Mouse (Mus musculus) CH12.LX (cell line): ENCODE data around the gene Nanos2. TPM values are rescaled to one million over a fixed set of nuclear protein-coding genes. Genes with fewer than 3 reads are reported as not detected.
A peak's percentile ranks its signal among the peaks of the same experiment; 100 is the strongest.

Source experiments
- DNase-seq: peaks from one replicate; pipeline ENCODE4 v3.0.0-alpha.2; 2013; ENCODE audit errors: extremely low read depth
- H3K27ac ChIP-seq: 2 replicates; pipeline ENCODE4 v1.5.1; 2012; ENCODE audit warnings: low read depth, mild to moderate bottlenecking, control low read depth, moderate library complexity; ENCODE audit not compliant: insufficient read depth
- H3K27me3 ChIP-seq: replicated peaks from 2 replicates; pipeline ENCODE3; 2012; ENCODE audit warnings: inconsistent platforms
- H3K36me3 ChIP-seq, 2 experiments: replicated peaks in 1 of 2; 2 replicates each; pipeline versions ENCODE3 to v1.6.1; 2012; ENCODE audit warnings: inconsistent platforms in 1 of 2, low read length in 1 of 2, mild to moderate bottlenecking in 1 of 2, mixed read lengths in 1 of 2, moderate library complexity in 1 of 2; ENCODE audit not compliant: control insufficient read depth in 1 of 2, insufficient read depth in 1 of 2
- H3K4me1 ChIP-seq, 2 experiments: 2 replicates each; pipeline ENCODE4 v1.6.1; 2012; ENCODE audit warnings: inconsistent platforms in 1 of 2, moderate library complexity in 1 of 2; ENCODE audit not compliant: insufficient read depth in 2 of 2, control insufficient read depth in 1 of 2
- H3K4me2 ChIP-seq: 2 replicates; pipeline ENCODE4 v1.6.1; 2012; ENCODE audit warnings: low read depth, mild to moderate bottlenecking, control low read depth; ENCODE audit not compliant: poor library complexity, insufficient read depth, severe bottlenecking
- H3K4me3 ChIP-seq, 3 experiments: fragments of 150-350 bp in 1 of 3; sonication (generic) in 1 of 3; replicated peaks in 1 of 3; 2 replicates each; pipeline versions ENCODE3 to v1.5.1; 2011 to 2012; ENCODE audit warnings: low read depth in 2 of 3, low read length in 2 of 3, mild to moderate bottlenecking in 2 of 3, moderate library complexity in 2 of 3, control low read depth in 1 of 3, improper control_type of control experiment in 1 of 3, inconsistent platforms in 1 of 3, mixed read lengths in 1 of 3; ENCODE audit not compliant: poor library complexity in 1 of 3
- H3K79me2 ChIP-seq: replicated peaks from 2 replicates; pipeline ENCODE4 v1.6.1; 2012; ENCODE audit warnings: mild to moderate bottlenecking, moderate library complexity; ENCODE audit not compliant: control insufficient read depth, poor library complexity, insufficient read depth, severe bottlenecking; ENCODE audit errors: extremely low read depth
- H3K9ac ChIP-seq: 2 replicates; pipeline ENCODE4 v1.6.1; 2012; ENCODE audit warnings: low read depth, mild to moderate bottlenecking, control low read depth, moderate library complexity; ENCODE audit not compliant: insufficient read depth
- H3K9me3 ChIP-seq: replicated peaks from 2 replicates; pipeline ENCODE3; 2012; ENCODE audit warnings: low read length, inconsistent platforms, mixed read lengths
- BHLHE40 ChIP-seq: IDR thresholded peaks from 2 replicates; pipeline ENCODE4 v1.6.1; 2011; ENCODE audit warnings: mild to moderate bottlenecking, low read depth, low read length, improper control_type of control experiment
- CHD1 ChIP-seq: IDR thresholded peaks from 2 replicates; pipeline ENCODE4 v1.6.1; 2012; ENCODE audit warnings: low read depth, low read length, improper control_type of control experiment, inconsistent platforms
- CHD2 ChIP-seq: IDR thresholded peaks from 2 replicates; pipeline ENCODE4 v1.6.1; 2011; ENCODE audit warnings: low read length, improper control_type of control experiment
- CTCF ChIP-seq, 2 experiments: IDR thresholded peaks in 1 of 2; conservative IDR thresholded peaks in 1 of 2; 2 replicates each; pipeline ENCODE4 v1.5.1; 2011 to 2012; ENCODE audit warnings: low read depth in 2 of 2, low read length in 2 of 2, improper control_type of control experiment in 1 of 2, inconsistent platforms in 1 of 2, mild to moderate bottlenecking in 1 of 2, moderate library complexity in 1 of 2
- E2F4 ChIP-seq: IDR thresholded peaks from 2 replicates; pipeline ENCODE4 v1.6.1; 2011; ENCODE audit warnings: low read depth, low read length, improper control_type of control experiment; ENCODE audit not compliant: insufficient replicate concordance
- ELF1 ChIP-seq: IDR thresholded peaks from 2 replicates; pipeline ENCODE4 v1.6.1; 2014; ENCODE audit warnings: low read depth, mild to moderate bottlenecking, inconsistent platforms, low read length, improper control_type of control experiment
- EP300 ChIP-seq: IDR thresholded peaks from 2 replicates; pipeline ENCODE4 v1.6.1; 2011; ENCODE audit warnings: low read length, improper control_type of control experiment
- ETS1 ChIP-seq: conservative IDR thresholded peaks from 2 replicates; pipeline ENCODE4 v1.6.1; 2012; ENCODE audit warnings: low read depth, mild to moderate bottlenecking, inconsistent platforms, low read length, improper control_type of control experiment, moderate library complexity
- GABPA ChIP-seq: IDR thresholded peaks from 2 replicates; pipeline ENCODE4 v1.6.1; 2012; ENCODE audit warnings: low read depth, low read length, improper control_type of control experiment, inconsistent platforms; ENCODE audit not compliant: insufficient replicate concordance
- HCFC1 ChIP-seq: IDR thresholded peaks from 2 replicates; pipeline ENCODE4 v1.6.1; 2012; ENCODE audit warnings: low read depth, mild to moderate bottlenecking, inconsistent platforms, low read length, improper control_type of control experiment
- IRF4 ChIP-seq: IDR thresholded peaks from 2 replicates; pipeline ENCODE4 v1.6.1; 2014; ENCODE audit warnings: low read depth, mild to moderate bottlenecking, inconsistent platforms, low read length, improper control_type of control experiment
- JUN ChIP-seq: IDR thresholded peaks from 2 replicates; pipeline ENCODE4 v1.6.1; 2011; ENCODE audit warnings: low read depth, mild to moderate bottlenecking, low read length, improper control_type of control experiment, moderate library complexity; ENCODE audit not compliant: insufficient read depth
- JUND ChIP-seq: conservative IDR thresholded peaks from 2 replicates; pipeline ENCODE4 v1.6.1; 2011; ENCODE audit warnings: low read depth, low read length, improper control_type of control experiment
- KAT2A ChIP-seq: IDR thresholded peaks from 2 replicates; pipeline ENCODE4 v1.6.1; 2012; ENCODE audit warnings: low read length, improper control_type of control experiment, inconsistent platforms; ENCODE audit not compliant: insufficient replicate concordance
- MAFK ChIP-seq: IDR thresholded peaks from 2 replicates; pipeline ENCODE4 v1.6.1; 2011; ENCODE audit warnings: low read length, improper control_type of control experiment; ENCODE audit not compliant: insufficient replicate concordance
- MAX ChIP-seq: IDR thresholded peaks from 2 replicates; pipeline ENCODE4 v1.6.1; 2011; ENCODE audit warnings: low read length, improper control_type of control experiment
- MAZ ChIP-seq: IDR thresholded peaks from 2 replicates; pipeline ENCODE4 v1.6.1; 2012; ENCODE audit warnings: low read depth, mild to moderate bottlenecking, inconsistent platforms, low read length, improper control_type of control experiment, moderate library complexity
- MEF2A ChIP-seq: IDR thresholded peaks from 2 replicates; pipeline ENCODE4 v1.6.1; 2014; ENCODE audit warnings: low read depth, mild to moderate bottlenecking, inconsistent platforms, low read length, improper control_type of control experiment, borderline replicate concordance
- MXI1 ChIP-seq: IDR thresholded peaks from 2 replicates; pipeline ENCODE4 v1.6.1; 2011; ENCODE audit warnings: mild to moderate bottlenecking, low read depth, low read length, improper control_type of control experiment
- MYC ChIP-seq: IDR thresholded peaks from 2 replicates; pipeline ENCODE4 v1.6.1; 2011; ENCODE audit warnings: low read depth, mild to moderate bottlenecking, improper control_type of control experiment, low read length
- NELFE ChIP-seq: IDR thresholded peaks from 2 replicates; pipeline ENCODE4 v1.6.1; 2011; ENCODE audit warnings: low read depth, low read length, improper control_type of control experiment
- NRF1 ChIP-seq: IDR thresholded peaks from 2 replicates; pipeline ENCODE4 v1.6.1; 2014; ENCODE audit warnings: low read depth, mild to moderate bottlenecking, inconsistent platforms, low read length, improper control_type of control experiment, moderate library complexity
- PAX5 ChIP-seq: IDR thresholded peaks from 2 replicates; pipeline ENCODE4 v1.6.1; 2012; ENCODE audit warnings: low read length, inconsistent platforms, mixed read lengths
- POLR2A ChIP-seq: IDR thresholded peaks from 2 replicates; pipeline ENCODE4 v1.6.1; 2011; ENCODE audit warnings: low read depth, mild to moderate bottlenecking, improper control_type of control experiment, low read length
- POLR2AphosphoS2 ChIP-seq: IDR thresholded peaks from 2 replicates; pipeline ENCODE4 v1.6.1; 2011; ENCODE audit warnings: low read depth, low read length, improper control_type of control experiment
- RAD21 ChIP-seq: IDR thresholded peaks from 2 replicates; pipeline ENCODE4 v1.6.1; 2011; ENCODE audit warnings: low read depth, mild to moderate bottlenecking, low read length, improper control_type of control experiment, moderate library complexity
- RCOR1 ChIP-seq: conservative IDR thresholded peaks from 2 replicates; pipeline ENCODE4 v1.6.1; 2012; ENCODE audit warnings: low read depth, mild to moderate bottlenecking, inconsistent platforms, low read length, improper control_type of control experiment
- SIN3A ChIP-seq: IDR thresholded peaks from 2 replicates; pipeline ENCODE4 v1.6.1; 2012; ENCODE audit warnings: low read length, improper control_type of control experiment, inconsistent platforms
- SMC3 ChIP-seq: IDR thresholded peaks from 2 replicates; pipeline ENCODE4 v1.6.1; 2011; ENCODE audit warnings: low read depth, low read length, improper control_type of control experiment
- TBP ChIP-seq: conservative IDR thresholded peaks from 2 replicates; pipeline ENCODE4 v1.6.1; 2011; ENCODE audit warnings: low read depth, low read length, improper control_type of control experiment
- TCF12 ChIP-seq: IDR thresholded peaks from 2 replicates; pipeline ENCODE4 v1.6.1; 2014; ENCODE audit warnings: low read depth, mild to moderate bottlenecking, inconsistent platforms, low read length, improper control_type of control experiment
- UBTF ChIP-seq: IDR thresholded peaks from 2 replicates; pipeline ENCODE4 v1.6.1; 2012; ENCODE audit warnings: low read depth, mild to moderate bottlenecking, inconsistent platforms, low read length, improper control_type of control experiment, moderate library complexity
- USF1 ChIP-seq: IDR thresholded peaks from 2 replicates; pipeline ENCODE4 v1.6.1; 2014; ENCODE audit warnings: low read depth, mild to moderate bottlenecking, inconsistent platforms, low read length, improper control_type of control experiment
- USF2 ChIP-seq: conservative IDR thresholded peaks from 2 replicates; pipeline ENCODE4 v1.6.1; 2011; ENCODE audit warnings: low read depth, low read length, improper control_type of control experiment
- ZC3H11A ChIP-seq: IDR thresholded peaks from 2 replicates; pipeline ENCODE4 v1.6.1; 2012; ENCODE audit warnings: low read depth, mild to moderate bottlenecking, inconsistent platforms, low read length, improper control_type of control experiment
- ZKSCAN1 ChIP-seq: IDR thresholded peaks from 2 replicates; pipeline ENCODE4 v1.6.1; 2012; ENCODE audit warnings: low read depth, inconsistent platforms, low read length, improper control_type of control experiment, borderline replicate concordance
- ZMIZ1 ChIP-seq: IDR thresholded peaks from 2 replicates; pipeline ENCODE4 v1.6.1; 2012; ENCODE audit warnings: low read depth, mild to moderate bottlenecking, inconsistent platforms, low read length, improper control_type of control experiment
- ZNF384 ChIP-seq: IDR thresholded peaks from 2 replicates; pipeline ENCODE4 v1.6.1; 2012; ENCODE audit warnings: low read depth, low read length, improper control_type of control experiment, inconsistent platforms
- dilution Hi-C: fragments of 300-500 bp; cut with MboI; formaldehyde crosslinking; loops from 2 replicates; pipeline ENCODE4 v1.14.3; 2020; ENCODE audit warnings: low sequenced_read_pairs; ENCODE audit not compliant: extremely low pct_unique_long_range_greater_than_20kb, extremely low pct_ligation_motif_present
- in situ Hi-C: fragments of 300-500 bp; cut with MboI; formaldehyde crosslinking; loops from 3 replicates; pipeline ENCODE4 v1.14.3; 2019; ENCODE audit warnings: low sequenced_read_pairs, low pct_ligation_motif_present, low pct_unique_long_range_greater_than_20kb, mixed read lengths
- polyA plus RNA-seq: library from polyadenylated mRNA; unstranded; fragments of >175 nt; gene quantifications from 2 replicates; pipeline ENCODE4 v1.2.1, GENCODE M21; 2012; ENCODE audit warnings: low read depth; ENCODE audit not compliant: insufficient read length
- total RNA-seq, 2 experiments: library from RNA; depleted of rRNA; stranded (reverse); fragments of 300-350 nt in 1 of 2; fragments of >200 nt in 1 of 2; gene quantifications; 2 replicates each; pipeline ENCODE4 v1.2.3; 2012 to 2014

The Nanos2 gene
- total and polyA plus RNA-seq, 3 experiments = not detected

GRCm38 (mm10) chr7:18990601-18991295, 3.5 kb downstream of the Nanos2 start, which contains the start of gene Mypop:
Mypop (plus strand) TSS chr7:18991245.
- H3K27me3 ChIP-seq = peaks cover 40% of the 10 kb centered on the region
- TF ChIP-seq ELF1 = peak; percentile 64
- TF ChIP-seq POLR2A = peak; percentile 83
- no peak for TF ChIP-seq E2F4
- TF ChIP-seq JUND = no peak
- no peak for TF ChIP-seq ETS1
- TF ChIP-seq USF2 = no peak
- no peak; the same call in 1 of the 2 replicates for TF ChIP-seq RCOR1
- TF ChIP-seq CHD1 = no peak
- no peak for TF ChIP-seq PAX5
- TF ChIP-seq ZKSCAN1 = no peak
- TF ChIP-seq ZMIZ1 = peak; percentile 68; the same call in 1 of the 2 replicates
- TF ChIP-seq IRF4 = peak; percentile 67
- TF ChIP-seq JUN = peak; percentile 22; the same call in 1 of the 2 replicates
- TF ChIP-seq SIN3A = peak; percentile 84
- TF ChIP-seq SMC3 = no peak
- no peak for TF ChIP-seq MAFK
- TF ChIP-seq TBP = 0 out of 2 replicates have a peak, but pooled peaks have one; percentile 49
- peak; percentile 88 for TF ChIP-seq MXI1
- TF ChIP-seq CTCF (conservative IDR thresholded peaks at IDR 0.05 in 1 of 2, IDR thresholded peaks at IDR 0.05 in 1 of 2; ENCODE audit: low read depth in 2 of 2, low read length in 2 of 2) = no peak
- TF ChIP-seq MYC = peak; percentile 60; the same call in 1 of the 2 replicates
- peak; percentile 90 for TF ChIP-seq NRF1
- peak; percentile 68 for TF ChIP-seq MAX
- TF ChIP-seq MEF2A = peak; percentile 70
- TF ChIP-seq HCFC1 = peak; percentile 70
- TF ChIP-seq USF1 = no peak
- no peak for TF ChIP-seq RAD21
- TF ChIP-seq ZC3H11A = no peak
- TF ChIP-seq UBTF = no peak
- peak; percentile 69 for TF ChIP-seq TCF12
- peak; percentile 71 for TF ChIP-seq CHD2
- TF ChIP-seq KAT2A = no peak
- TF ChIP-seq BHLHE40 = no peak; the same call in 1 of the 2 replicates
- no peak for TF ChIP-seq ZNF384
- no peak for TF ChIP-seq GABPA
- TF ChIP-seq NELFE = peak; percentile 88
- peak; percentile 79; the same call in 1 of the 2 replicates for TF ChIP-seq POLR2AphosphoS2
- peak; percentile 91 for TF ChIP-seq MAZ
- no peak for TF ChIP-seq EP300
- TF ChIP-seq, all 38 proteins: peak for 18
- peaks cover 6 to 40% of the 10 kb centered on the region in 2 experiments for H3K36me3 ChIP-seq
- H3K9ac ChIP-seq = peak within 1 kb of the TSS; percentile 89
- H3K27ac ChIP-seq = peak within 1 kb of the TSS; percentile 56
- dilution Hi-C loops = no loop called here
- peaks cover 7 to 16% of the 10 kb centered on the region in 2 experiments for H3K4me1 ChIP-seq
- H3K4me3 ChIP-seq = peak within 1 kb of the TSS; percentile 52 to 57 (median 54)
- peak within 1 kb of the TSS; percentile 94 for H3K4me2 ChIP-seq
- H3K9me3 ChIP-seq = peaks cover 2% of the 10 kb centered on the region
- H3K79me2 ChIP-seq = no peaks in the 10 kb centered on the region
- DNase-seq = peak; percentile 100
- in situ Hi-C loops = no loop called here
